Mouse (Mus musculus) kidney, embryonic 14.5 days (tissue): ENCODE data around the gene Actl7a. TPM values are rescaled to one million over a fixed set of nuclear protein-coding genes. Genes with fewer than 3 reads are reported as not detected.

Experiments
- ATAC-seq: fragments of 200-750 bp; cut with Nextera tagmentation; 2 replicates; pipeline ENCODE4 v1.8.0; 2017; ENCODE audit warnings: moderate number of reproducible peaks, mild to moderate bottlenecking, moderate TSS enrichment, moderate library complexity; ENCODE audit not compliant: low FRiP score, low TSS enrichment
- H3K27ac ChIP-seq: fragments of 300-500 bp; sonication (generic); 2 replicates; pipeline ENCODE4 v1.5.1; 2014; ENCODE audit warnings: low read depth, mild to moderate bottlenecking, low read length, moderate library complexity, mixed read lengths
- H3K27me3 ChIP-seq: fragments of 300-500 bp; sonication (generic); 2 replicates; pipeline ENCODE4 v1.6.1; 2014; ENCODE audit warnings: mild to moderate bottlenecking, low read length; ENCODE audit not compliant: control insufficient read depth, insufficient read depth
- H3K36me3 ChIP-seq: fragments of 300-500 bp; sonication (generic); 2 replicates; pipeline ENCODE4 v1.6.1; 2014; ENCODE audit warnings: low read length, mixed read lengths; ENCODE audit not compliant: control insufficient read depth, insufficient read depth
- H3K4me1 ChIP-seq: fragments of 300-500 bp; sonication (generic); 2 replicates; pipeline ENCODE4 v1.6.1; 2014; ENCODE audit warnings: low read length, mixed read lengths; ENCODE audit not compliant: control insufficient read depth, insufficient read depth
- H3K4me2 ChIP-seq: fragments of 300-500 bp; sonication (generic); replicated peaks from 2 replicates; pipeline ENCODE4 v1.6.1; 2014; ENCODE audit warnings: low read depth, mild to moderate bottlenecking, low read length
- H3K4me3 ChIP-seq: fragments of 300-500 bp; sonication (generic); 2 replicates; pipeline ENCODE4 v1.5.1; 2014; ENCODE audit warnings: mild to moderate bottlenecking, low read length
- H3K9ac ChIP-seq: fragments of 300-500 bp; sonication (generic); 2 replicates; pipeline ENCODE4 v1.6.1; 2014; ENCODE audit warnings: low read depth, mild to moderate bottlenecking, low read length, moderate library complexity
- H3K9me3 ChIP-seq: fragments of 300-500 bp; sonication (generic); 2 replicates; pipeline ENCODE4 v1.6.1; 2016; ENCODE audit warnings: low read length; ENCODE audit not compliant: control insufficient read depth
- WGBS: fragments of 180-500 bp; shearing (Covaris S2); extraction: QIAGEN DNeasy Blood & Tissue Kit; methylation state at CpG from one replicate; pipeline ENCODE4 v1.1.7; 2014; 5-methylcytosine and 5-hydroxymethylcytosine counted together
- polyA plus RNA-seq: library from polyadenylated mRNA; unstranded; fragments of >200 nt; fragmentation: Nextera tagmentation; extraction: Ambion mirVana; gene quantifications from 2 replicates; pipeline ENCODE4 v1.2.1, GENCODE M21; 2014

Gene Actl7a
- polyA plus RNA-seq, 1 experiment from 2014 or later, result not detected

DNA sequence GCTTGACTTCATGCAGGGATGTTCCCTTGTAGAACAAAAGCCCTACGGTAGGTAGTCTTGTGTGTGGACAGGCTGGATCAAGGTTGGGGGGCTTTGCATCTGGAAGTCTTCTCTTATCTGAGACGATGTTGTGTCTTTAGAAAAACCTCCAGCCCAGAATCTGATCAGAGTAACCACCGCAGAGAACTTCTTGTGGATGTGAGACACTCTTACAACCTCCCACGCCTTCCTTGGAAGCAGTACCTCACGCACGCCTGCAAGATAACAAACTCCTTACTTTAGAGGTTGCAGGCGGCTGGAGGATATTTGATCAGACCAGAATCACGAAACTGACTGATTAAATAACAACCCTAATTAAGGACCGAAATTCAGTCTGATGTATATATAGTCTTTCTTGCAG is 22.8 kb upstream of the Actl7a start:
- Histone ChIP-seq H3K4me2 (no peak overlapping the region), H3K36me3 (no peaks in the 10 kb centered on the region), H3K4me3 (no peak overlapping the region), H3K27ac (no peak overlapping the region), H3K4me1 (no peaks in the 10 kb centered on the region), H3K27me3 (no peaks in the 10 kb centered on the region), H3K9me3 (no peaks in the 10 kb centered on the region), H3K9ac (no peak overlapping the region)
- WGBS, result 46% methylated on average over 9 of the region's 9 CpGs
- no peak for ATAC-seq

DNA sequence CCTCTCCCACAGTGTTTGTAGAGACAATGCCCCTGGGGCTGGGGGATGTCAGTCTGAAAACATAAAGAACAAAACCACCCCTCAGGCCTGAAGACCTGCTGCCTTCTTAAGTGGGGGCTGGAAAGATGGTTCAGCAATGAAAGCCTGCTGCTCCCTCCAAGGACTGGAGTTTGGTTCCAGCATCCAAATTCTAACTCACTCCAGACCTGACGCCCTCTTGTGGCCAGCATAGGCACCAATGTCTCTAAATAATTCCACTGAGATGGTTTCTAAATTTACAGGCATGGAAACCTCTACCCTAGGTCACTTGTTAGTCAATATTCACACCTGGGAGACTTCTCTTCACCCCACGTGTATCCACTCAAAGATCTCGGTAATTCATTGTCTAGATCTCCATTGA is 21.7 kb upstream of the Actl7a start:
- no peak overlapping the region for H3K27ac ChIP-seq
- no peaks in the 10 kb centered on the region for H3K9me3 ChIP-seq
- H3K4me1 ChIP-seq, result no peaks in the 10 kb centered on the region
- H3K9ac ChIP-seq, result no peak overlapping the region
- 35% methylated on average over 3 of the region's 3 CpGs for WGBS
- no peaks in the 10 kb centered on the region for H3K27me3 ChIP-seq
- ATAC-seq, result no peak
- H3K4me2 ChIP-seq, result no peak overlapping the region
- no peaks in the 10 kb centered on the region for H3K36me3 ChIP-seq
- no peak overlapping the region for H3K4me3 ChIP-seq

DNA sequence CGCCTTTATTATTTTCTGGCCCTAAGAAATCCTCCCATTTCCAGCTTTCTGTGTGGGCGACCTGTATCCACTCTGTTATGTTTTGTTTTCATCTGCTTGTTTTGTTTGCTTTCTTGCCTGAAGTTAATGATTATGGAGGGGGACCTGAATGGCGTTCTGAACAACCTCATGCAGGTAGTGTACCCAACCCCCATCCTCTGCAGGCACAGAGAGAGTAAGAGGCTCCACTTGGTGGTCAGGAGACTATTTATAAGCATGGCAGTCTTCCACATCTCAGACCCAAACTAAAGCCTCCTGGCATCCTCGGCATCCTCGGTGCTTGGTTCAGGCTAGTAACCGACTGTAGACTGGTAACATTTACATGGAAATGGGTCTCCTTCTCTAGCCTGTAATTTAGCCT is 20.9 kb upstream of the Actl7a start:
- 50% methylated on average over 6 of the region's 6 CpGs for WGBS
- Histone ChIP-seq H3K4me3 (no peak overlapping the region), H3K36me3 (no peaks in the 10 kb centered on the region), H3K4me2 (no peak overlapping the region), H3K4me1 (no peaks in the 10 kb centered on the region), H3K9ac (no peak overlapping the region), H3K9me3 (no peaks in the 10 kb centered on the region), H3K27ac (no peak overlapping the region), H3K27me3 (no peaks in the 10 kb centered on the region)
- no peak for ATAC-seq

DNA sequence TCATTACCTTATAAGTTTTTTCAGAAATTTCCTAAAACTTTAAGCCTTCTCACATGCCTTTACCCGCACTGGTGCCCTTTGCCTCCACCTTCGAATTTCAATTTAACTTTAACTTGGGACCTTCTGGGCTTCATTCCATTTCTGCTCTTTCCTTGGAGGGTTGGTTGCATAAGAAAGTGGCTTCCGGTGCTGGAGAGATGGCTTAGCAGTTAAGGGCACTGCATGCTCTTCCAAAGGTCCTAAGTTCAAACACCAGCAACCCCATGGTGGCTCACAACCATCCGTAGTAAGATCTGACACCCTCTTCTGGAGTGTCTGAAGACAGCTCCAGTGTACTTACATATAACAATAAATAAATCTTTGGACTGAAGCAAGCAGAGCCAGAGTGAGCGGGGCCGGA is 20.0 kb upstream of the Actl7a start:
- no peak overlapping the region for H3K4me3 ChIP-seq
- H3K27me3 ChIP-seq, result no peaks in the 10 kb centered on the region
- 90% methylated on average over 6 of the region's 6 CpGs for WGBS
- H3K4me2 ChIP-seq, result no peak overlapping the region
- H3K4me1 ChIP-seq, result no peaks in the 10 kb centered on the region
- no peaks in the 10 kb centered on the region for H3K9me3 ChIP-seq
- H3K36me3 ChIP-seq, result no peaks in the 10 kb centered on the region
- H3K9ac ChIP-seq, result no peak overlapping the region
- H3K27ac ChIP-seq, result no peak overlapping the region
- no peak for ATAC-seq

DNA sequence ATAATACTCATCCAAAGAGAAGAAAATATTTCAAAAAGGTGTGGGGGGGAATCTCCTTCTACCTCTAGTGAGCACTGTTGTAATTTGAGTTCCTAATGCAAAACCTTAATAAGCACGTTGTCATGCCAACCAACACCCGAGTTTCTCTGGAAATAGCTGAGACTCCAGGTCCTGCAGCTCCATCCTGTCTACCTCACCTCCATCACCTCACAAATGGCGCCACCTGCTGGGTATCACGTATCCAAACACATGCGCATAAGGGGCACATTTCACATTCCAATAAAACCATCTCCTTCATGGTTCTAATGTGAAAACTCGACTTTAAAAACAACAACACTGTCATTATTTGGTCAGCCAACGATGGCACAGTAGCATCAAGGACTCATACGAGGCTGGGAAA is 17.4 kb upstream of the Actl7a start:
- 61% methylated on average over 8 of the region's 8 CpGs for WGBS
- H3K27ac ChIP-seq, result no peak overlapping the region
- no peaks in the 10 kb centered on the region for H3K4me1 ChIP-seq
- H3K4me2 ChIP-seq, result no peak overlapping the region
- no peak overlapping the region for H3K4me3 ChIP-seq
- no peaks in the 10 kb centered on the region for H3K27me3 ChIP-seq
- no peaks in the 10 kb centered on the region for H3K9me3 ChIP-seq
- no peaks in the 10 kb centered on the region for H3K36me3 ChIP-seq
- ATAC-seq, result no peak
- no peak overlapping the region for H3K9ac ChIP-seq

DNA sequence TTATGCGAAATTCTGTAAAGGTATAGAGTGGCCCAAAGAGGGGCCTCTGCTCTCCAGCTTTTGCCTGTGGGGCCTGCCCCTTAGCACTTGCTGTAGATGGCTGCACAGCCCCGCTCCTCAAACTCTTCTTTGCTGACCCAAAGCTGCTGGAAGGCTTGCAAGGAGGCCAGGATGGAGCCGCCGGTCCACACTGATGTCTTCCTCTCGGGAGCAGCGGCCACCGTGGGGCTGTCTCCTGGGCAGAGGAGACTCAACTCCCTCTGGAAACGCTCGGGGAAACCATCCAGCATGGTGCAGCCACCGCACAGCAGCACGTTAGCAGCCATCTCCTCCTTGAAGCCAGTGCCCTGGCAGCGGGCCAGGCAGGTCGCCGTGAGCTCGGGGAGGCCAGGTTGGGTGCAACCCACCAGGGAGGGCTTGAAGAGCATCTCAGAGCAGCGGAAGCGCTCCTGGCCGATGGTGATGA is 3.2 kb upstream of the Actl7a start, which contains the start of gene Gm26657:
Gene Gm26657 (plus strand): TSS at position 51 of the 466 bp plus-strand sequence.
- ATAC-seq, result no peak
- Histone ChIP-seq H3K4me3 (no peak within 1 kb of the TSS), H3K9me3 (no peaks in the 10 kb centered on the region), H3K27me3 (no peaks in the 10 kb centered on the region), H3K4me1 (no peaks in the 10 kb centered on the region), H3K4me2 (no peak within 1 kb of the TSS), H3K27ac (no peak within 1 kb of the TSS), H3K36me3 (no peaks in the 10 kb centered on the region), H3K9ac (no peak within 1 kb of the TSS)
- 93% methylated on average over 18 of the region's 18 CpGs for WGBS

DNA sequence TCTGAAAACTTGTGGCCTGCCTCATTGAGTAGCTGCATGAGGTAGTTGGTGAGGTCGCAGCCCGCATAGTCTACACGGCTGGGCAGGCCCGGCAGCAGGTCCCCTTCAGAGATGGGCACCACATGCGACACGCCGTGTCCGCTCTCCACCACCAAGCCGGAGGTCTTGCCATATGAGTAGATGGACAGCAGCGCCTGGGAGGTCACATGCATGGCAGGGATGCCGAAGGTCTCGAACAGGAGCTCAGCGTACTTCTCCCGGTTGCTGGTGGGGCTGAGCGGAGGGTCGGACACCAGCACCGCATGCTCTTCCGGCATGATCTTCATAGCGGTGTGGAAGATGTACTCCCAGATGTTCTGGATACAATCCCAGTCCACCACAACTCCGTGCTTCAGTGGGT is 2.6 kb upstream of the Actl7a start:
- no peak overlapping the region for H3K4me3 ChIP-seq
- H3K4me2 ChIP-seq, result no peak overlapping the region
- no peak overlapping the region for H3K9ac ChIP-seq
- WGBS, result 96% methylated on average over 20 of the region's 20 CpGs
- H3K4me1 ChIP-seq, result no peaks in the 10 kb centered on the region
- H3K27ac ChIP-seq, result no peak overlapping the region
- H3K36me3 ChIP-seq, result no peaks in the 10 kb centered on the region
- no peak for ATAC-seq
- no peaks in the 10 kb centered on the region for H3K9me3 ChIP-seq
- H3K27me3 ChIP-seq, result no peaks in the 10 kb centered on the region

DNA sequence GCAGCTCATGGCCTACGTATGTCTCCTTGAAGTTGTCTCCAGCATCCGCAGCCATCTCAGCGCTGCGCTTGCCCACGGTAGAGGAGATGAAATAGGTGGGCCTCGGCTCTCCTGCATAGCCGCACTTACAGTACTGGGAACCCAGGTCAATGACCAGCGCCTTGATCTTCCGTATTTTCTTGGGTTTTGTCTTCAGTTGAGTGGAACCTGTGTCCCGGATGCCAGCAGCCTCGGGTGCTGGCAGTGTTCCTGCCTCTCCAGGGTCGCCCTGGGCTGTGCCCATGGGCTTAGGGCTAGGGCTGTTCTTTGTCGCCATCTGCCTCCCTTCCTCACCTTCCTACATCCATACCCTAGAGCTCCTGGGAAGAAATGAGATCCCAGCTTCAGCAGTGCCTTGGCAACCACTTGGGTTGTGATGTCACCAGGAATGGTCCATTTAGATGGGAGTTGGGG is 2.1 kb upstream of the Actl7a start, which contains the start of gene Actl7b:
Gene Actl7b (minus strand): TSS at position 403 of the 453 bp plus-strand sequence.
- no peak for ATAC-seq
- Histone ChIP-seq H3K9ac (no peak within 1 kb of the TSS), H3K27me3 (no peaks in the 10 kb centered on the region), H3K9me3 (no peaks in the 10 kb centered on the region), H3K4me1 (no peaks in the 10 kb centered on the region), H3K4me3 (no peak within 1 kb of the TSS), H3K36me3 (no peaks in the 10 kb centered on the region), H3K27ac (no peak within 1 kb of the TSS), H3K4me2 (no peak within 1 kb of the TSS)
- WGBS, result 95% methylated on average over 13 of the region's 13 CpGs

DNA sequence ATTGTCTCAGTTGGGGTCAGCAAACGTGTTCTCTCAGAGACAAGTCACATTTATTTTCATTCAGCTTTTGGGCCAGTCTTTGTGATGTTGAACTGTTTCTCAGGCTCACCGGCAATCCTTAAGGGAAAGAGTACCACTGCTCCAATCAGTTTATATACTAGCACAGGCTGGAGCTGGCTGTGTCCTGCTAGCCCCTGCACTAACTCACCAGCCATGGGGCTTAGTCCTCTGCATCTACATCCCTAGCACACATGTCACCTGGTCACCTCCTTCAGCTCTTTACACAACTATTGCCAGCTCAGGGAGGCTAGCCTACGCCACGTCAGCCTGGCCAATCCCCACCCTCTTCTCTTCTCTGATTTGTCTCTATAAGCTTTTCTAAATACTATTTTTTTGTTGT is 515 bp upstream of the Actl7a start:
- no peak overlapping the region for H3K27ac ChIP-seq
- no peaks in the 10 kb centered on the region for H3K4me1 ChIP-seq
- H3K9me3 ChIP-seq, result no peaks in the 10 kb centered on the region
- ATAC-seq, result no peak
- H3K36me3 ChIP-seq, result peaks cover 7% of the 10 kb centered on the region; the same call in 1 of the 2 replicates
- H3K9ac ChIP-seq, result no peak overlapping the region
- no peaks in the 10 kb centered on the region for H3K27me3 ChIP-seq
- WGBS, result 86% methylated on average over 4 of the region's 4 CpGs
- no peak overlapping the region for H3K4me2 ChIP-seq
- no peak overlapping the region for H3K4me3 ChIP-seq
